In genomic region chr17:27083601-27084000, GRCm38 (mm10) we compare ENCODE assay signal across 11 mouse cellular contexts. TPM values are rescaled to one million over a fixed set of nuclear protein-coding genes. Genes with fewer than 3 reads are reported as not detected.
DNase-seq lines count a peak whose midpoint lies in the region; ATAC-seq and TF ChIP-seq lines count a peak whose summit lies in the region.
"Had no signal": no experiment of that assay in that cellular context is flagged by ENCODE, and none has a peak within 500 bp of the region (broad histone marks: within the 10 kb centered on the region; RNA-seq: fewer than 3 reads in every experiment).

No protein-coding gene starts in this region.

- no peak for TF ChIP-seq POLR2A in heart, adult 2 months (IDR thresholded peaks at IDR 0.05; ENCODE audit: insufficient read depth, low read depth, low read length)

- no peak for DNase-seq in heart, adult 2 months
- peak; percentile 95 for DNase-seq in 416B (ENCODE audit: low read depth)
- DNase-seq in adrenal gland, postnatal 14 days: peak; percentile 58
- peak; percentile 50 for DNase-seq in lung, postnatal 36 days
- DNase-seq in gastrocnemius, postnatal 36 days: no peak
- no peak for DNase-seq in cerebellum, postnatal 36 days
- no peak for DNase-seq in thymus, postnatal 14 days

- H3K36me3 ChIP-seq in heart, embryonic 12.5 days: no peaks in the 10 kb centered on the region
- no peaks in the 10 kb centered on the region for H3K36me3 ChIP-seq in heart, adult 2 months (ENCODE audit: control insufficient read depth, insufficient read depth, low read length)
- H3K36me3 ChIP-seq: forebrain, embryonic 12.5 days; limb, embryonic 12.5 days had no signal

- no peaks in the 10 kb centered on the region for H3K27me3 ChIP-seq in heart, embryonic 12.5 days (replicated peaks)
- no peaks in the 10 kb centered on the region for H3K27me3 ChIP-seq in heart, adult 2 months (ENCODE audit: control insufficient read depth, insufficient read depth, low read length)
- H3K27me3 ChIP-seq: forebrain, embryonic 12.5 days; limb, embryonic 12.5 days had no signal

- peak overlapping the region; percentile 47 for H3K27ac ChIP-seq in heart, embryonic 12.5 days (ENCODE audit: poor library complexity, severe bottlenecking)
- H3K27ac ChIP-seq in heart, adult 2 months: no peak overlapping the region
- H3K27ac ChIP-seq: forebrain, embryonic 12.5 days; kidney, postnatal 0 days; limb, embryonic 12.5 days had no signal

- H3K4me3 ChIP-seq in heart, embryonic 12.5 days: no peak overlapping the region
- H3K4me3 ChIP-seq in heart, adult 2 months: no peak overlapping the region
- H3K4me3 ChIP-seq: forebrain, embryonic 12.5 days; limb, embryonic 12.5 days had no signal

- no peak overlapping the region; the same call in 1 of the 2 replicates for H3K9ac ChIP-seq in heart, embryonic 12.5 days
- H3K9ac ChIP-seq in heart, adult 2 months (ENCODE audit: low read depth, low read length): no peak overlapping the region
- H3K9ac ChIP-seq: forebrain, embryonic 12.5 days; limb, embryonic 12.5 days had no signal

- intact Hi-C loops in heart, adult 2 months (cut with DNase I): no loop called here
- intact Hi-C loops in gastrocnemius, postnatal 36 days (cut with DNase I): no loop called here

- no peak overlapping the region for H3K4me2 ChIP-seq in heart, embryonic 12.5 days
- H3K4me2 ChIP-seq: forebrain, embryonic 12.5 days; limb, embryonic 12.5 days had no signal

- TF ChIP-seq CTCF in heart, adult 2 months (IDR thresholded peaks at IDR 0.05): no peak

- no peaks in the 10 kb centered on the region for H3K79me2 ChIP-seq in heart, adult 2 months (replicated peaks; ENCODE audit: control insufficient read depth, insufficient read depth, low read length)

- WGBS in heart, embryonic 12.5 days: 35% methylated on average over 9 of the region's 9 CpGs
- WGBS in heart, adult 2 months: 37% methylated on average over 9 of the region's 9 CpGs

- H3K9me3 ChIP-seq in heart, embryonic 12.5 days (replicated peaks): no peaks in the 10 kb centered on the region
- H3K9me3 ChIP-seq: forebrain, embryonic 12.5 days; limb, embryonic 12.5 days had no signal

- ATAC-seq in heart, embryonic 12.5 days (ENCODE audit: insufficient number of reproducible peaks, low FRiP score): no peak

- TF ChIP-seq EP300 in heart, adult 2 months (IDR thresholded peaks at IDR 0.05; ENCODE audit: insufficient read depth, low read depth, low read length): no peak

- H3K4me1 ChIP-seq in heart, embryonic 12.5 days (replicated peaks): peaks cover 33% of the 10 kb centered on the region
- peaks cover 3% of the 10 kb centered on the region for H3K4me1 ChIP-seq in heart, adult 2 months (ENCODE audit: control insufficient read depth, insufficient read depth, low read length)
- H3K4me1 ChIP-seq: forebrain, embryonic 12.5 days had no signal

RNA-seq across cellular contexts. Expression of gene Itpr3, which starts 26.5 kb away (rescaled TPM):
- 3.1 and 4.4 TPM in 2 replicates for polyA plus RNA-seq in heart, embryonic 12.5 days (2016; fragmentation: Nextera tagmentation; extraction: Ambion mirVana)
- total RNA-seq in heart, adult 2 months (2021): 1 to 10 TPM; 4.6 to 6.2 TPM
- 3.4 and 6.7 TPM in 2 replicates for polyA plus RNA-seq in heart, adult 2 months (2012; rRNA removed)
- 7.4 and 10.9 TPM in 2 replicates for total RNA-seq in adrenal gland, postnatal 14 days (2021)
- total RNA-seq in gastrocnemius, postnatal 36 days (2021): 1 to 10 TPM; 1.8 to 2.2 TPM

RNA-seq across cellular contexts. Expression of gene Uqcc2, which starts 50.1 kb away (rescaled TPM):
- polyA plus RNA-seq in heart, embryonic 12.5 days (2016; fragmentation: Nextera tagmentation; extraction: Ambion mirVana): 294 and 296 TPM in 2 replicates
- total RNA-seq in heart, adult 2 months (2021): 100 to 1,000 TPM; 296 to 343 TPM
- polyA plus RNA-seq in heart, adult 2 months (2012; rRNA removed): 288 and 395 TPM in 2 replicates
- total RNA-seq in adrenal gland, postnatal 14 days (2021): 162 and 182 TPM in 2 replicates
- total RNA-seq in gastrocnemius, postnatal 36 days (2021): 100 to 1,000 TPM; 374 to 378 TPM

RNA-seq across cellular contexts. Expression of gene Bak1, which starts 54.8 kb away (rescaled TPM):
- 4.3 and 5.8 TPM in 2 replicates for polyA plus RNA-seq in heart, embryonic 12.5 days (2016; fragmentation: Nextera tagmentation; extraction: Ambion mirVana)
- 10 to 100 TPM; 15.0 to 16.9 TPM for total RNA-seq in heart, adult 2 months (2021)
- polyA plus RNA-seq in heart, adult 2 months (2012; rRNA removed): 35.0 and 35.9 TPM in 2 replicates
- total RNA-seq in adrenal gland, postnatal 14 days (2021): 33.5 and 41.7 TPM in 2 replicates
- 10 to 100 TPM; 20.9 to 21.4 TPM for total RNA-seq in gastrocnemius, postnatal 36 days (2021)

Comparison
In these comparisons a context has a peak if more than half of its experiments do, and no peak if none do; other contexts are left out.
1. DNase-seq: peak in 416B (single experiment), adrenal gland, postnatal 14 days (single experiment) and lung, postnatal 36 days (single experiment); none in heart, adult 2 months (0 of 2), gastrocnemius, postnatal 36 days (0 of 2), cerebellum, postnatal 36 days (0 of 2) and thymus, postnatal 14 days (single experiment).